Mouse (Mus musculus) embryonic facial prominence, embryonic 15.5 days (tissue): ENCODE results near the gene Smtn. TPM values are rescaled to one million over a fixed set of nuclear protein-coding genes. Genes with fewer than 3 reads are reported as not detected.

Experiments
- ATAC-seq: fragments of 200-750 bp; cut with Nextera tagmentation; 2 replicates; pipeline ENCODE4 v1.8.0; 2017; ENCODE audit warnings: low read depth, moderate TSS enrichment; ENCODE audit not compliant: insufficient number of reproducible peaks, low FRiP score, low TSS enrichment
- H3K27ac ChIP-seq: fragments of 300-500 bp; sonication (generic); replicated peaks from 2 replicates; pipeline ENCODE4 v1.5.1; 2015; ENCODE audit warnings: mild to moderate bottlenecking, inconsistent platforms
- H3K27me3 ChIP-seq: fragments of 300-500 bp; sonication (generic); 2 replicates; pipeline ENCODE4 v1.6.1; 2015; ENCODE audit warnings: inconsistent platforms
- H3K36me3 ChIP-seq: fragments of 300-500 bp; sonication (generic); 2 replicates; pipeline ENCODE4 v1.6.1; 2015; ENCODE audit warnings: mild to moderate bottlenecking, inconsistent platforms
- H3K4me1 ChIP-seq: fragments of 300-500 bp; sonication (generic); 2 replicates; pipeline ENCODE4 v1.6.1; 2015; ENCODE audit warnings: inconsistent platforms
- H3K4me2 ChIP-seq: fragments of 300-500 bp; sonication (generic); replicated peaks from 2 replicates; pipeline ENCODE4 v1.6.1; 2015; ENCODE audit warnings: mild to moderate bottlenecking, inconsistent platforms
- H3K4me3 ChIP-seq: fragments of 300-500 bp; sonication (generic); replicated peaks from 2 replicates; pipeline ENCODE4 v1.5.1; 2015; ENCODE audit warnings: mild to moderate bottlenecking, inconsistent platforms
- H3K9ac ChIP-seq: fragments of 300-500 bp; sonication (generic); 2 replicates; pipeline ENCODE4 v1.6.1; 2015; ENCODE audit warnings: inconsistent platforms
- H3K9me3 ChIP-seq: fragments of 300-500 bp; sonication (generic); replicated peaks from 2 replicates; pipeline ENCODE4 v1.6.1; 2016; ENCODE audit warnings: inconsistent platforms
- WGBS: fragments of 180-500 bp; shearing (Covaris S2); methylation state at CpG from one replicate; pipeline ENCODE4 v1.1.7; 2015; 5-methylcytosine and 5-hydroxymethylcytosine counted together
- polyA plus RNA-seq: library from polyadenylated mRNA; unstranded; fragments of >200 nt; fragmentation: Nextera tagmentation; extraction: Ambion mirVana; gene quantifications from 2 replicates; pipeline ENCODE4 v1.2.1, GENCODE M21; 2015

Smtn gene
- polyA plus RNA-seq, 1 experiment from 2014 or later: 89.2 TPM

DNA sequence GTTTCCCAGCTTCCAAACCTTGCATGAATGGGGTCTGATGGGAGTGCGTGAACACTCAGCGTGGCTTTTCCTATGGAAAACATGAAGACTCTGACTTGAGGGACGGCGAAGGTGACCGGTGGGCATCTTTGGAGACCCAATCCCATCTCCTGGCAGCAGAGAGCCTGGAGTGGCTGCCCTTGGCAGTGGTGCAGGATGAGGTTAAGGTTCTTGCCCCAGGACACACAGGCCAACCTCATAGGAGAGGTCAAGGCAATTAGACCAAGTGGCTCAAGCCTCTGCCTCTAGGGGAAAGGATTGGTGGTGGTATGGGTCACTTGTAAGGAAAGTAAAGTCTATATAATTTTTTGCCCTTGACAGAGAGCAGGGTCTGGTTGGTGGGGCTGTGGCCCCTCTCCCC lies 4.3 kb downstream of the Smtn start:
- H3K27me3 ChIP-seq: no peaks in the 10 kb centered on the region
- no peaks in the 10 kb centered on the region for H3K9me3 ChIP-seq
- H3K4me2 ChIP-seq: peak overlapping the region; percentile 85
- WGBS: 29% methylated on average over 5 of the region's 5 CpGs
- peaks cover 28% of the 10 kb centered on the region for H3K36me3 ChIP-seq
- no peak for ATAC-seq
- H3K9ac ChIP-seq: peak overlapping the region; percentile 45
- peak overlapping the region; percentile 97 for H3K27ac ChIP-seq
- H3K4me3 ChIP-seq: peak overlapping the region; percentile 57
- peaks cover 44% of the 10 kb centered on the region for H3K4me1 ChIP-seq

DNA sequence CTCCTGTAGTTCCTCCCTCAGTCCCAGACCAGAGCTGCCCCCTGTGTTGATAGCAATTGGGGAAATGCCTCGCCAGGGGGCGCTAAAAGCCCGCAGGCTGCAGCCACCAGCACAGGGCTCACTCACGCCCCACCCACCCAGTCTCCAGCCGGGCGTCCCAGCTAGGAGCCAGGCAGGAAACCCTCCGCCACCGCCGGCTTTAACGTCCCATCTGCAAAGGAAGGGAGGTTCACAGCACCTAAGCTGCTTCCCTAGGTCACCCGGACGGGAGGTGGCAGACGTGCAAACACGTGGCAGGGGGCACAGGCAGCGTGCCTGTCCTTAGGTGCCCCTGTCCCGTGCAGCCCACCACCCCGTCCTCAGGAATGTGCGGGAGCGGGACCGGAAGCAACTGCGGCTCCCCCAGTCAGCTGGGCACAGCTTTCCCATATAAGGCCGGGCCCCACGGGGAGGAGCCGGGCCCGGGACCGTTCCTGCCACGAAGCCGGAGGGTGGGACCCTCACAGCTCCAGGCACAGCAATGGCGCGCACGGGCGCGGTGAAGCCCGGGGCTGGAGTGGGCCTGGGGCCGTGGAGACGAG lies 4.9 kb downstream of the Smtn start:
- peaks cover 44% of the 10 kb centered on the region for H3K4me1 ChIP-seq

GRCm38 (mm10) chr11:3534956-3535355 lies 5.5 kb downstream of the Smtn start:
- H3K9me3 ChIP-seq: no peaks in the 10 kb centered on the region
- H3K4me2 ChIP-seq: peak overlapping the region; percentile 85
- H3K27ac ChIP-seq: peak overlapping the region; percentile 97; the same call in 1 of the 2 replicates
- 0 out of 2 replicates have a peak, but pooled peaks have one; percentile 1 for ATAC-seq
- peak overlapping the region; percentile 57 for H3K4me3 ChIP-seq
- H3K36me3 ChIP-seq: peaks cover 39% of the 10 kb centered on the region
- no peaks in the 10 kb centered on the region for H3K27me3 ChIP-seq
- peaks cover 44% of the 10 kb centered on the region for H3K4me1 ChIP-seq
- 16% methylated on average over 8 of the region's 8 CpGs for WGBS
- H3K9ac ChIP-seq: no peak overlapping the region

More for the DNA sequence above, 4.9 kb downstream of the Smtn start:
- no peaks in the 10 kb centered on the region for H3K9me3 ChIP-seq
- ATAC-seq: peak; percentile 88
- peaks cover 34% of the 10 kb centered on the region for H3K36me3 ChIP-seq
- peak overlapping the region; percentile 45 for H3K9ac ChIP-seq
- H3K4me3 ChIP-seq: peak overlapping the region; percentile 57
- H3K27ac ChIP-seq: peak overlapping the region; percentile 97
- no peaks in the 10 kb centered on the region for H3K27me3 ChIP-seq
- peak overlapping the region; percentile 85 for H3K4me2 ChIP-seq
- under 1% methylated on average over 36 of the region's 36 CpGs for WGBS

DNA sequence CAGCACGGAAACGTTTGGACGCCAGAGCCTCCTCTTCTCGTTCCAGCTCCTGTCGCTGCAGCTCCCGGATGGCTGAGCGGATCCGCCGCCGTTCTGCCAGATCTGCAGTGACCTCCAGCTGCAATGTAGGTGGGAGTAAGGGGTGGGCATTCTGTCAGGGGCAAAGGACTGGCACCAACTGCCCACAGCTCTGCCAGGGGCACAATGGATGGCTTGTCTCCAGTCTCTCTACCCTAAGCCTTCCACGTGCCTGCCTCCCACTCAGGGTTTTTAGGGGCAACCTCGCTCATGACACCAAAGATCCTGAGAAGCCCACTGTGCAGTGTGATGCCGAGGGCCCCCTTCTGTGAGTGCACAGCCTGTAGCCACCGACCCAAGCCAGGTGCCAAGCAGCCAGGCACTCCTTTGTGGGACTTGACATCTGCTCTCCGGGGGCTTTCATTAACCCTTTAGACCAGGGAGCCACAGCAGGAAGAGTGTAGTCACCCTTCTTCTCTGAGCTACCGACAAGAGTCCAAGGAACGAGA lies 6.9 kb downstream of the Smtn start:
- H3K4me1 ChIP-seq: peaks cover 37% of the 10 kb centered on the region
- peaks cover 54% of the 10 kb centered on the region for H3K36me3 ChIP-seq
- H3K27me3 ChIP-seq: no peaks in the 10 kb centered on the region
- H3K27ac ChIP-seq: no peak overlapping the region
- H3K4me3 ChIP-seq: no peak overlapping the region
- WGBS: 89% methylated on average over 17 of the region's 17 CpGs
- ATAC-seq: no peak
- no peak overlapping the region for H3K4me2 ChIP-seq
- no peaks in the 10 kb centered on the region for H3K9me3 ChIP-seq
- no peak overlapping the region for H3K9ac ChIP-seq

DNA sequence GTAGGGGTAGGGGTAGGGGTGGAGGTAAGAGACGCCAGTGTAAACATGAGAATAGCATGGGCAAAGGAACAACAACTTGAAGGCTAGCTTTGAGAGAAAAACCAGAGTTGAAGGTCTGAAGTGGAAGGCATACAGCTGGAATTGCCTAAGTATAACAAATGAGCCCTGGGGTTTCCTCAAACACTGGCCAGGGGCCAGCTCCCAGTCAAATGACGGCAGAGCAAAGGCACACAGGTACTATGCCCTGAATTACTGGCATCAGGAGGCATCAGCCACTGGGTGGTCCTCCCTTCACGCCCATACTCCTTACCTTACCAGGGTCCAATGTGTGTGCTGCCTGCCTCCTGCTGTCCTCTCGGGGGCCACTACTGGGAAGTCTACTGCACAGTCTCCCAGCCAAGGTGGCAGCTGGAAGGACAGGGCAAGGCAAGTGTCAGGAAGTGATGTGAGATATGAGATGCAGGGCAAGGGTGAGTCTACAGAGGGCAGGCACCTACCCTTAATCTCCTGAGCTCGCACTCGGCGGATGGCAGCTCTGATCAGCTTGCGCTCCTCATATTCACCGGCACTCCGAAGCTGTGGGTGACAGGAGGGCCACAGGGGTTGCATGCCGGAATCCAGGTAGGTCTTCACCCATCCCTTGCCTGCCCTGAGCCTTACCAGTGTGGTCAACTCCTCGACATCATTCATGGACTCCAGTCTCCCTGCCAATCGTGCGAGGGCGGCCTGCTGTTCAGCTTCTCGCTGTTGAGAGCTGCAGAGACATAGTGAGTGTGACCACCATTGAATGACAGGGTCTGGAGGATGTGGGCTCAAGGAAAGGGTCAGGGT lies 8.1 kb downstream of the Smtn start:
- WGBS: 85% methylated on average over 16 of the region's 16 CpGs
- H3K9me3 ChIP-seq: no peaks in the 10 kb centered on the region
- peaks cover 25% of the 10 kb centered on the region for H3K4me1 ChIP-seq
- H3K4me2 ChIP-seq: no peak overlapping the region
- H3K36me3 ChIP-seq: peaks cover 66% of the 10 kb centered on the region
- no peak overlapping the region for H3K27ac ChIP-seq
- ATAC-seq: no peak
- H3K4me3 ChIP-seq: no peak overlapping the region
- H3K9ac ChIP-seq: no peak overlapping the region
- no peaks in the 10 kb centered on the region for H3K27me3 ChIP-seq

DNA sequence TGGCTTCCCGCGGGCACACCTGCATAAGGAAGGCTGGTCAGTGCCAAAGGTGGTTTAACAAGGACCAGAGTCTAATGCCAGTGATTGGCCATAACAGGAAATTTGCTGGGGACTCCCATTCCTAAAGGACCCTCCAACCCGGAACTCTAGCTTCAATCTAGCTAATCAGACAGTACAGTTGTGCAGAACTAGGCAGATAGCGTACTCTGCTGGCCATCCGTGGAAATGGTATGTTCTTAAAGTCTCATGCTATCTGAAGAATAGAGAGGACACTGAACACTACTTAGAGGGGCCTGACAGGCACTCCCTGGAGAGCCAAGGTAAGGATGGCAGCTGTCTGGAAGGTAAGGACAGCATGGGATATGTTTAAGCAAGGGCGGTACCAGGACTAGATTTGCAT lies 8.8 kb downstream of the Smtn start:
- H3K27me3 ChIP-seq: no peaks in the 10 kb centered on the region
- no peak overlapping the region for H3K4me3 ChIP-seq
- no peak overlapping the region for H3K9ac ChIP-seq
- H3K36me3 ChIP-seq: peaks cover 72% of the 10 kb centered on the region
- H3K9me3 ChIP-seq: no peaks in the 10 kb centered on the region
- H3K4me1 ChIP-seq: peaks cover 18% of the 10 kb centered on the region
- ATAC-seq: no peak
- 78% methylated on average over 6 of the region's 6 CpGs for WGBS
- H3K27ac ChIP-seq: no peak overlapping the region
- no peak overlapping the region for H3K4me2 ChIP-seq

DNA sequence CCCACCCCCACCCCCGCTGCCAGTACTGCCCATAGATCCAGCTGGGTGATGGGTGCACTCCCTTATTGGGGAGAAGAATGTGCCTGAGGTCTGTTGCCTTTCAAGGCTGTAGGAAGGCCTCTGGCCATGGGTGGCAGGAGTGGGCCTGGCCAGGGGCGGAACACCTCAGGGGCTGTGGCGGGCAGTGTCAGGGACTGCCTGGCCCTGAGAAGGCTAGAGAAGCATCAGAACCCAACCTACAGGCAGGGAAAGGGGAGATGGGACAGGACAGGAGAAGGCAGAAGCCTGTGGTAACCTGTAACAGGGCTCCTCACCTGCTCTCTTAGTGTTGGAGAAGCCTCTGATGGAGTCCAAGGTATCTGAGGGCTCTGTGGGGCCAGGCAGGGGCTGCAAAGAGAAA lies 9.7 kb downstream of the Smtn start:
- Histone ChIP-seq H3K4me2 (no peak overlapping the region), H3K27me3 (no peaks in the 10 kb centered on the region), H3K9ac (no peak overlapping the region), H3K4me3 (no peak overlapping the region), H3K27ac (no peak overlapping the region), H3K9me3 (no peaks in the 10 kb centered on the region), H3K4me1 (peaks cover 9% of the 10 kb centered on the region), H3K36me3 (peaks cover 82% of the 10 kb centered on the region)
- WGBS: 96% methylated on average over 3 of the region's 3 CpGs
- ATAC-seq: no peak

GRCm38 (mm10) chr11:3529476-3530252 lies 10.7 kb downstream of the Smtn start:
- WGBS: 79% methylated on average over 20 of the region's 20 CpGs
- peaks cover 1% of the 10 kb centered on the region for H3K4me1 ChIP-seq

GRCm38 (mm10) chr11:3528208-3528607 lies 12.2 kb downstream of the Smtn start:
- peaks cover 98% of the 10 kb centered on the region for H3K36me3 ChIP-seq
- H3K27ac ChIP-seq: no peak overlapping the region
- no peaks in the 10 kb centered on the region for H3K9me3 ChIP-seq
- 91% methylated on average over 6 of the region's 6 CpGs for WGBS
- no peak overlapping the region for H3K4me3 ChIP-seq
- no peak overlapping the region for H3K4me2 ChIP-seq
- H3K27me3 ChIP-seq: no peaks in the 10 kb centered on the region
- no peak for ATAC-seq
- no peaks in the 10 kb centered on the region for H3K4me1 ChIP-seq
- H3K9ac ChIP-seq: no peak overlapping the region

More at GRCm38 (mm10) chr11:3529476-3530252, 10.7 kb downstream of the Smtn start:
- H3K27ac ChIP-seq: no peak overlapping the region
- H3K4me2 ChIP-seq: no peak overlapping the region
- no peak for ATAC-seq
- no peaks in the 10 kb centered on the region for H3K9me3 ChIP-seq
- peaks cover 92% of the 10 kb centered on the region for H3K36me3 ChIP-seq
- H3K9ac ChIP-seq: no peak overlapping the region
- no peak overlapping the region for H3K4me3 ChIP-seq
- no peaks in the 10 kb centered on the region for H3K27me3 ChIP-seq

DNA sequence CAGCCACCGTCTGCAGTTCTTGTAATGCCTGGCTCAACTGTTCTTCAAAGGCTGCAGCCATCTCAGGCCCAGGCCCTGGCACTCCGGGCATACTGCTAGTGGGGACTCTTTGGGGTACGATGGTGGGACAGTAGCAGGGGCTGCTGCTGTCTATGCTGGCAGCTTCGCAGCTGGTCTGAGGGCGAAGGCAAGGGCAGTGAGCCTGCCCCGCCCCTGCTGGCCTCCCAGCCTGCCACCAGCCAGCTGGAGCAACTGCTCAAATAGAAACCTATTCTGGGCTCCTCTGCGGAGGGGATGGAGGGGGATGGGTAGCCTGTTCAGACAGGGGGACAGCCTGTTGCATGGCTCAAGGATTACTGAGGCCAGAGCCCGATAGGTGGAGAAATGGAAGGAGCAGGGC lies 12.6 kb downstream of the Smtn start:
- Histone ChIP-seq H3K4me3 (no peak overlapping the region), H3K9ac (no peak overlapping the region), H3K4me1 (no peaks in the 10 kb centered on the region), H3K27ac (no peak overlapping the region; the same call in 1 of the 2 replicates), H3K4me2 (0 out of 2 replicates have a peak overlapping the region, but pooled peaks have one; percentile 10), H3K36me3 (peaks cover 98% of the 10 kb centered on the region), H3K27me3 (no peaks in the 10 kb centered on the region), H3K9me3 (no peaks in the 10 kb centered on the region)
- 81% methylated on average over 8 of the region's 8 CpGs for WGBS
- 0 out of 2 replicates have a peak, but pooled peaks have one; percentile 26 for ATAC-seq
